Mouse (Mus musculus) central nervous system, embryonic 14 days (tissue): ENCODE results near the gene Med12l. TPM values are rescaled to one million over a fixed set of nuclear protein-coding genes. Genes with fewer than 3 reads are reported as not detected.

Experiments
- polyA plus RNA-seq: library from polyadenylated mRNA; depleted of rRNA; stranded (reverse); fragments of >200 nt; gene quantifications from 2 replicates; pipeline ENCODE4 v1.2.3, GENCODE M21; 2012; rRNA removed

Med12l gene
- 9.1 and 9.3 TPM in 2 replicates for polyA plus RNA-seq

DNA sequence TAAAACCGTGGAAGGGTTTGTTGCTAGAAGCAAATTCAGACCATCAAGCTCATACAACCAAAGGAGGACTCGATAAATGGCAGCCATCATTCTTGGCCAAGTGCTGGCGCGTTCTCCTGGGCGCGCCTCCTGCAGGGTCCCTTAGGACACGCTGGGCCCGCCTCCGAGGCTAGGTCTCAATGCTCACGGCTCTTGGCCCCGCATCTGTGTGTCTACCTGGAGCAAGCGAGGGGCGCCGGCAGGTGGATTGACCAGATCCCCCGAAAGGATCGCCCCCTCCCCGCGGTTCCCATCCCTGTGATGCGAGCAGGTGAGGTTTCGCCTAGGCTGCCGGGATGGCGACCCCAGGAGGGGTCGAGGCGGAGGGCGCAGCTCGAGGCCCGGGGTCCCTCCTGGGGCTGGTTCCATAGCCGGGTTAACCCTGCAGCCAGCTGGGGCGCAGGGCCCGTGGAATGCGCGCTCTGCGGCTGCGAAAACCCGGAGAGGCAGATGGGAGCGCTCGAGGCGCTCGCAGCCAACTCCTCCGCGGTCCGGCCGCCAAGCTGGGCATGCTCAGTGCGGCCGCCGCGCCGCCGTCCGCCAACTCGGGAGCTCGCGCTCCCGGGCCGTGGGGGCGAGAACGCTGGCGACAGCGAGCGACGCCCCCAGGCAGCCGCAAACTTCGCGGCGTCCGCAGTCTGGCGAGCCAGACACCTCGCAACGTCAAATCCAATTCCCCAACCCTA is at the start of gene Med12l:
TSS of gene Med12l (plus strand) at position 555 of the 725 bp plus-strand sequence.

DNA sequence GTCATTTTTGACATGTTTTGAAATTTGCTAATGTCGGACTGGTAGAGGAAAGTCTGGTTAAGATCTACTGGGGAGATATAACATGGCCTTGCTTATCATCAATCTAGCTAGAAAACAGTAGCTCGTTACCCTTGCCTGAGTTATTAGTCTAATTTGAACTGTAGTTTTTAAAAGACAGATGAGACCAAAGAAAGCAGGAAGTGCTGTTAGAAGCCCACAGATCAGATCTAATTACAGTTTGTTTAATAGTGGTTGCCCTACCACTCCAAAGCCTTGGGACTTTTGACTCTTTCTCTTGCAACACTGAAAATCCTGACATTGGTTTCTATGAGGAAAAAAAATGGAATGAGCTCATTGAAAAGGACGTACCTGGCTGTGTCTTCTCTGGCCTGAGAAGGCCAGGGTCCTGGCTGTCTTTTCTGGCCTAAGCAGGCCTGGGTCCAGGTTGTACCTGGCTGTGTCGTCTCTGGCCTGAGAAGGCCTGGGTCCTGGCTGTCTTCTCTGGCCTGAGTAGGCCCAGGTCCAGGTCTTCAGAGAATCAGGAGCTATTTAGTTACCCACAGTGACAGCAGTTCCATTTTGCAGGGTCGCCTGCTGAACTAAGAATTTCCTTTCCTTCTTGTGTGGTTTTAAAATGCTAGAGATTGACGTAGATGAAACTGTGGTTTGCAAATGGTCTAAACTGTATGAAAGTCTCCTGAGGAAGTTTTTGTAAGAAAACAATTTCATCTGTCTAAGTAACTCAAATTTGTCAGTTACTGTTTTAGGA is 95.8 kb downstream of the Med12l start, which contains the start of gene Gpr171:
TSS of gene Gpr171 (minus strand) at position 604 of the 769 bp plus-strand sequence.

DNA sequence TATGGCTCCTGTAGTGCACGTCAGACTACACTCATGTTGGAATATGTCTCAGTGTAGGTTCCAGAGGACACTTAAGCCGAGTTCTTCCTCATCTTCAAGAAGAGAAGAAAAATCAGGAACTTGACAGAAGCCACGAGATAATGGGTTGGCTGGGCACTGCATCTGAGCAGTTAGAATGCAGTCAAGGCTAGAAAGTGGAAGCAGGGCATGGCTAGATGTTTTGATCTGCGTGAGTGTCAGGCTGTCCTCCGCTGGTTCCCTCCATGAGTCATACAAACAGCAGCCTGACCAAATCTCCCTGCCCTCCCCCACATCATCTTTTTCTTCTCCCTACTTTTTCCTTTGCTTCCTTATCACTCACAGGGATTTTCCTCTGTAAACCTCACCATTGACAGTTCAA is 147.8 kb downstream of the Med12l start, which contains the start of gene P2ry14:
TSS of gene P2ry14 (minus strand) at position 195 of the 400 bp plus-strand sequence.

DNA sequence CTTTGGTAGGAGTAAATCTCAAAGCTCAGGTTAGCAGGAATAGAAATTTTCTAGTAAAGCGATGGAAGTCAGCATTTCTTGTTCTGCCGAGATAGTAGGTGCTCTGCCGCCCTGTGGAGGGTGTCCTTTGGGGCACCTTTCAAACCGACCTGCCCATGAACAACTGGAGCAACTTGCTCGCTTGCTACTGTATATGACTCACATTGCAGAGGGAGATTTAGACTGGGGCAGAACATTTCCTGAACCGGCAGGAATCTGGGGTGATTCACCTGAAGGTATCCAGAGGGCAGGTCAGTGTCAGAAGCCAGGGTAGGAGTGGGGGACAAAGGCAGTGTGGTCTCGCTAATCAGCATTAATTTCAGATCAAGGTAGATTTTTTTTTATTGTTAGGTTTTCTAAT is 189.3 kb downstream of the Med12l start, which contains the start of gene Gpr87:
TSS of gene Gpr87 (minus strand) at position 167 of the 400 bp plus-strand sequence.

DNA sequence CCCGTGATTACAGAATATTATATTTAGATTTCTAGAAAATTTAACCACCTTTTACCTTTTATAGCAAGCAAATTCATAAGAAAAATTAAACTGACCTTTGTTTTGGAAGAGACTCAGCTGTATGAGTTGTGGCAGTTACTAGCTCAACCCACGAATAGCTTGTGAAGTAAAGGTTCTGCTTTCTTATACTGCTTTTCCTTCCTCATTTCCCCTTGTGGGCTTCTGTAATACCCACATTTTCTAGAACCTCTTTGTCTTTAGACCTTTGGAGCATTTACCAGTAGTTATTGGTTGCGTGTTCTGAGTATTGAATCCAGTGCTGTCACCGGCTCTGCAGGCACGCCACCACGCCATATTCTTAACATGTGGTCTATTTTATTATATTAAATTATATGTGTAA is 205.1 kb downstream of the Med12l start, which contains the start of gene P2ry13:
TSS of gene P2ry13 (minus strand) at position 156 of the 400 bp plus-strand sequence.

DNA sequence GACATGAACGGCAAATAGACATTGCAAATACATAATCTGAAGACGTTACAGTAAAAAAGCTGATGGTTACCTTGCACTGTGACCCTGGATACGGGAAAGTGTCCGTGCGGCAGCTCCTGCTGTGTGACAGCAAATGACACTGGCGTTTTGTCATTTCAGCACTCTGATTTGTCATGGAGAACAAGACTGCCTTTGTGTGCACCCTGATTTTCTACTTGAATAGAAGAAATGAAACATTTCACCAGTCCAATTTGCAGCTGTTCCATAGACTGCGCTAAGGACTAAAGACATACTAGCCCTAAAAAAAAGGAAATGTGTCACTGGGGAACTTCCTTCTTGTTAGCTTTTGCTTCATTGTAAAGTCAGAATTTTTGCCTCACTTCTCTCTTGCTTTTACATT is 257.1 kb downstream of the Med12l start, which contains the start of gene P2ry12:
TSS of gene P2ry12 (minus strand) at position 168 of the 400 bp plus-strand sequence.

DNA sequence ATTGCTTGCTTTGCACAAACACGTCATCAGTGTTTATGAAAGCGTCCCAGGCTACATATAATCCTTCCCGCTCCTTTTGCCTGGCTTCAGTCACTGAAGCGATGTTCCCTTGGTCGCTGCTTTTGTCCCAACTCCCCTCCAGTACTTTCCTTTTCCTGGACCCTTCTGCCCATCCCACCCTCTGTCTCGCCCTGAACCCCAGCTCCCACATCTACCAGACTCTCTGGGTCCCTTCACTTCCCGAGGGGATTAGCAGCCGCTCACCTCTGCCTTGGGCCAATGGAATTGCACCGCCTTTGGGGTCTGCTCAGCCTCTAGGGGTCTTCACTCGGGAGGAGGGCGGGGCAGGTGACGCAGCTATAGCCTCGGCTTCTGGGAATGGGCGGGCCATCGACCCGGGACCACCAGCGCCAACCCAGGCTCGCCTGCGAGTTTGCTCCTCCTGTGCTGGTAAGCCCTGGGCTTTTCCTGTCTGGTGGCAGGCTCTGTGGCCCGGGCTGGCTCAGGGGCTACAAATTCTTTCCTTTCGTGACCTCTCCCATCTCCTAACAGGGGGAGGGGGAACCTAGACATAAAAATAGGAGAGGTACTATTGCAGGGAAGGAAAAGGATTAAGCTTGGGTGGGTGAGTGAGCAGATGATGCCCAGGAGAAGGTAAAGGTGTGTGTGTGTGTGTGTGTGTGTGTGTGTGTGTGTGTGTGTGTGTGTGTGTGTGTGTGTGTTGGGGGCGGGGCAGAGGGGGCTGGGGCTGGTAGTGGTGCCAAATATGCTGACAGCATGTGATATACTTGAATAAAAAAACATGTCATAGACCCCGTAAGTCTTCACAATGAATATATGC is 338.7 kb downstream of the Med12l start, which contains the start of gene Igsf10:
TSS of gene Igsf10 (minus strand) at position 330 of the 841 bp plus-strand sequence.

Other genes with a start within 250 kb of the Med12l start
- gene Mindy4b-ps, start 183.5 kb upstream of the Med12l start, polyA plus RNA-seq, result 0.07 and 0.19 TPM in 2 replicates
- 0.47 and 0.69 TPM in 2 replicates for gene Clrn1, start 120.5 kb upstream of the Med12l start, polyA plus RNA-seq
- 0.13 TPM in 1 of 2 replicates, not detected in the other for gene Gpr171, start 96.0 kb downstream of the Med12l start, polyA plus RNA-seq
- gene P2ry14, start 147.8 kb downstream of the Med12l start, polyA plus RNA-seq, result 1.1 and 1.4 TPM in 2 replicates
- gene Gpr87, start 189.3 kb downstream of the Med12l start, polyA plus RNA-seq, result 0.30 TPM in 1 of 2 replicates, not detected in the other
- 1.1 and 1.4 TPM in 2 replicates for gene P2ry13, start 205.1 kb downstream of the Med12l start, polyA plus RNA-seq